Mouse (Mus musculus): Measurements from ENCODE around the gene C77080. TPM values are rescaled to one million over a fixed set of nuclear protein-coding genes. Genes with fewer than 3 reads are reported as not detected.
A peak's percentile ranks its signal among the peaks of the same experiment; 100 is the strongest.

C77080 gene
- polyA plus RNA-seq, 2 experiments = 0.74 to 1.2 TPM

GRCm38 (mm10) chr4:129242761-129243160 lies 18.4 kb downstream of the C77080 start:
- peaks cover 41% of the 10 kb centered on the region for H3K27me3 ChIP-seq (ENCODE audit: control insufficient read depth, insufficient read depth, low read length)
- H3K9ac ChIP-seq (replicated peaks) = no peak overlapping the region
- no peaks in the 10 kb centered on the region for H3K9me3 ChIP-seq (ENCODE audit: control insufficient read depth, low read length)
- peaks cover 12 to 20% of the 10 kb centered on the region in 2 experiments for H3K4me1 ChIP-seq (replicated peaks; ENCODE audit: control insufficient read depth in 2 of 2, insufficient read depth in 2 of 2, low read length in 1 of 2)
- no peak overlapping the region for H3K4me2 ChIP-seq (ENCODE audit: low read depth)
- H3K36me3 ChIP-seq (replicated peaks; ENCODE audit: control insufficient read depth, insufficient read depth, low read depth) = no peaks in the 10 kb centered on the region
- no peak for DNase-seq (ENCODE audit: low read depth in 3 of 3, low spot score in 3 of 3)
- no peak for ATAC-seq (ENCODE audit: insufficient read depth)
- 48% methylated on average over 4 of the region's 4 CpGs for WGBS (ENCODE audit: insufficient replicate concordance)
- H3K4me3 ChIP-seq (ENCODE audit: insufficient read depth in 1 of 2, low read depth in 2 of 2, low read length in 2 of 2) = no peak overlapping the region
- H3K27ac ChIP-seq = no peak overlapping the region
- TF ChIP-seq CTCF (IDR thresholded peaks at IDR 0.05; ENCODE audit: low read depth) (no peak), EP300 (IDR thresholded peaks at IDR 0.05; ENCODE audit: low read depth) (no peak)

- 55% methylated on average over 4 of the region's 4 CpGs for WGBS (ENCODE audit: insufficient replicate concordance)
- H3K9me3 ChIP-seq (ENCODE audit: control insufficient read depth, low read length) = no peaks in the 10 kb centered on the region
- TF ChIP-seq CTCF (IDR thresholded peaks at IDR 0.05; ENCODE audit: low read depth) (no peak), EP300 (IDR thresholded peaks at IDR 0.05; ENCODE audit: low read depth) (no peak)
- H3K4me2 ChIP-seq (ENCODE audit: low read depth) = no peak overlapping the region
- H3K4me1 ChIP-seq (replicated peaks; ENCODE audit: control insufficient read depth in 2 of 2, insufficient read depth in 2 of 2, low read length in 1 of 2) = peaks cover 12 to 18% of the 10 kb centered on the region in 2 experiments
- no peak overlapping the region for H3K27ac ChIP-seq
- no peak overlapping the region for H3K9ac ChIP-seq (replicated peaks)
- H3K4me3 ChIP-seq (ENCODE audit: insufficient read depth in 1 of 2, low read depth in 2 of 2, low read length in 2 of 2) = no peak overlapping the region
- DNase-seq (ENCODE audit: low read depth in 3 of 3, low spot score in 3 of 3) = no peak
- H3K27me3 ChIP-seq (ENCODE audit: control insufficient read depth, insufficient read depth, low read length) = peaks cover 37% of the 10 kb centered on the region
- no peak for ATAC-seq (ENCODE audit: insufficient read depth)
- no peaks in the 10 kb centered on the region for H3K36me3 ChIP-seq (replicated peaks; ENCODE audit: control insufficient read depth, insufficient read depth, low read depth)
Measured at GRCm38 (mm10) chr4:129242327-129242726, 18.9 kb downstream of the C77080 start.

- ATAC-seq (ENCODE audit: insufficient read depth) (no peak), DNase-seq (ENCODE audit: low read depth in 3 of 3, low spot score in 3 of 3) (no peak)
- WGBS (ENCODE audit: insufficient replicate concordance) = 59% methylated on average over 7 of the region's 7 CpGs
- no peaks in the 10 kb centered on the region for H3K9me3 ChIP-seq (ENCODE audit: control insufficient read depth, low read length)
- TF ChIP-seq EP300 (IDR thresholded peaks at IDR 0.05; ENCODE audit: low read depth) (no peak), CTCF (IDR thresholded peaks at IDR 0.05; ENCODE audit: low read depth) (no peak)
- H3K27ac ChIP-seq = no peak overlapping the region
- no peak overlapping the region for H3K4me3 ChIP-seq (ENCODE audit: insufficient read depth in 1 of 2, low read depth in 2 of 2, low read length in 2 of 2)
- peaks cover 12 to 18% of the 10 kb centered on the region in 2 experiments for H3K4me1 ChIP-seq (replicated peaks; ENCODE audit: control insufficient read depth in 2 of 2, insufficient read depth in 2 of 2, low read length in 1 of 2)
- H3K27me3 ChIP-seq (ENCODE audit: control insufficient read depth, insufficient read depth, low read length) = peaks cover 33% of the 10 kb centered on the region
- no peak overlapping the region for H3K4me2 ChIP-seq (ENCODE audit: low read depth)
- H3K9ac ChIP-seq (replicated peaks) = no peak overlapping the region
- H3K36me3 ChIP-seq (replicated peaks; ENCODE audit: control insufficient read depth, insufficient read depth, low read depth) = no peaks in the 10 kb centered on the region
Measured at GRCm38 (mm10) chr4:129241898-129242297, 19.3 kb downstream of the C77080 start.

- peak overlapping the region; percentile 45 for H3K9ac ChIP-seq (replicated peaks)
- H3K4me3 ChIP-seq (ENCODE audit: insufficient read depth in 1 of 2, low read depth in 2 of 2, low read length in 2 of 2) = peak overlapping the region; percentile 12 to 62
- H3K27ac ChIP-seq = no peak overlapping the region
- H3K27me3 ChIP-seq (ENCODE audit: control insufficient read depth, insufficient read depth, low read length) = peaks cover 13% of the 10 kb centered on the region
- H3K9me3 ChIP-seq (ENCODE audit: control insufficient read depth, low read length) = no peaks in the 10 kb centered on the region
- ATAC-seq (ENCODE audit: insufficient read depth) (peak; percentile 68), DNase-seq (ENCODE audit: low read depth in 3 of 3, low spot score in 3 of 3) (peak; percentile 64 to 70 (median 68))
- H3K4me1 ChIP-seq (replicated peaks; ENCODE audit: control insufficient read depth in 2 of 2, insufficient read depth in 2 of 2, low read length in 1 of 2) = peaks cover 30 to 32% of the 10 kb centered on the region in 2 experiments
- H3K36me3 ChIP-seq (replicated peaks; ENCODE audit: control insufficient read depth, insufficient read depth, low read depth) = no peaks in the 10 kb centered on the region
- H3K4me2 ChIP-seq (ENCODE audit: low read depth) = peak overlapping the region; percentile 79
- under 1% methylated on average over 29 of the region's 29 CpGs for WGBS (ENCODE audit: insufficient replicate concordance)
- TF ChIP-seq CTCF (IDR thresholded peaks at IDR 0.05; ENCODE audit: low read depth) = no peak
- TF ChIP-seq EP300 (IDR thresholded peaks at IDR 0.05; ENCODE audit: low read depth) = no peak
Measured at GRCm38 (mm10) chr4:129239075-129239474, 22.1 kb downstream of the C77080 start.

GRCm38 (mm10) chr4:129238579-129239016 lies 22.6 kb downstream of the C77080 start:
- no peaks in the 10 kb centered on the region for H3K36me3 ChIP-seq (replicated peaks; ENCODE audit: control insufficient read depth, insufficient read depth, low read depth)
- peak overlapping the region; percentile 45 for H3K9ac ChIP-seq (replicated peaks)
- DNase-seq (ENCODE audit: low read depth in 3 of 3, low spot score in 3 of 3) (no peak), ATAC-seq (ENCODE audit: insufficient read depth) (no peak)
- peaks cover 31 to 33% of the 10 kb centered on the region in 2 experiments for H3K4me1 ChIP-seq (replicated peaks; ENCODE audit: control insufficient read depth in 2 of 2, insufficient read depth in 2 of 2, low read length in 1 of 2)
- TF ChIP-seq CTCF (IDR thresholded peaks at IDR 0.05; ENCODE audit: low read depth) (no peak), EP300 (IDR thresholded peaks at IDR 0.05; ENCODE audit: low read depth) (no peak)
- WGBS (ENCODE audit: insufficient replicate concordance) = 1% methylated on average over 23 of the region's 23 CpGs
- peak overlapping the region; percentile 12 to 62 for H3K4me3 ChIP-seq (ENCODE audit: insufficient read depth in 1 of 2, low read depth in 2 of 2, low read length in 2 of 2)
- peaks cover 13% of the 10 kb centered on the region for H3K27me3 ChIP-seq (ENCODE audit: control insufficient read depth, insufficient read depth, low read length)
- peak overlapping the region; percentile 79 for H3K4me2 ChIP-seq (ENCODE audit: low read depth)
- no peak overlapping the region for H3K27ac ChIP-seq
- H3K9me3 ChIP-seq (ENCODE audit: control insufficient read depth, low read length) = no peaks in the 10 kb centered on the region

Measured in liver, embryonic 14.5 days (tissue).